Mouse (Mus musculus) inflammation-experienced regulatory T-cells, adult 16 weeks (primary cell): ENCODE data around the gene Kdm7a. TPM values are rescaled to one million over a fixed set of nuclear protein-coding genes. Genes with fewer than 3 reads are reported as not detected.

ENCODE experiments used
- polyA plus RNA-seq: library from polyadenylated mRNA; unstranded; fragments of 100-300 nt; shearing (Covaris generic); gene quantifications from one replicate; pipeline ENCODE4 v1.2.1, GENCODE M21; 2017

Gene Kdm7a
- 12.4 TPM for polyA plus RNA-seq

DNA sequence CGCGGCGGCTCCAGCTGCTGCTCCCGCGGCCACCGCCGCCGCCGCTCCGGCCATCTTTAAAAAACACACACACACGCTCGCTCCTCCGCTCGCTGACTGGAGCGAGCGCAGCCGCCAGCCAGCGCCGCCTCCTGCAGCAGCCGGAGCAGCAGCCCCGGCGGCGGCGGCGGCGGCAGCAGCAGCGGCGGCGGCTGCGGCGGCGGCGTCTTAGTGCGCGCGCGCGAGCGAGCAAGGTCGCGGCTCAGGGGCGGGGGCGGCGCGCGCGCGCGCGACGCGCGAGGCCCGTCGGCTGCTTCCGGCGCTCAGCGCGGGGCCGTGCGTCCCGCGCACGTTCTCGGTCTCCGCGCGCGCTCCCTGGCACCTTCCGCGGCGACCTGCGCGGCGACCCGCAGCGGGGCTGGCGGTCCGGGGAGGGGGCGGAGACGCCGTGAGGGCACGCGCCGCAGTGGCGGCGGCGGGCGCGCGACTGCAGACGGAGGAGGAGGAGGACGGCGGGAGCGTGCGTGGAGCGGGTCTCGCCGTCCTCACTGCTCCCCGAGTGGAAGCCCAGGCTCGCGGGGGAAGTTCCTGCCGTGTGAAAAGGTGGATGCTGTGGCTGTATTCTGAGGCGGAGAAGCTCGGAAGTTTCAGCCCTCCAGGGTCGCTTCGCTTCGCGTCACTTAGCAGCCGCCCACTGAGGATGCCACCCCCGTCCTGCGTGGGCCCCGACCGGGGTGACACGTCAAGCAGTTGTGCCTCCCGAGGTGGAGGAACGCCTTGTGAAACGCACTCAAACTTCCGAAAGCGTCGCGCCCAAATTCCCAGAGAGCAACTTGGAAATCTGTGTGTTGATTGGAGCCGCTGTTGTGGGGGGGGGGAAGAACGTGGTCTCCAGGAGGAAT lies at the start of gene Kdm7a:
TSS of gene Kdm7a (minus strand) at position 209 of the 881 bp plus-strand sequence.

DNA sequence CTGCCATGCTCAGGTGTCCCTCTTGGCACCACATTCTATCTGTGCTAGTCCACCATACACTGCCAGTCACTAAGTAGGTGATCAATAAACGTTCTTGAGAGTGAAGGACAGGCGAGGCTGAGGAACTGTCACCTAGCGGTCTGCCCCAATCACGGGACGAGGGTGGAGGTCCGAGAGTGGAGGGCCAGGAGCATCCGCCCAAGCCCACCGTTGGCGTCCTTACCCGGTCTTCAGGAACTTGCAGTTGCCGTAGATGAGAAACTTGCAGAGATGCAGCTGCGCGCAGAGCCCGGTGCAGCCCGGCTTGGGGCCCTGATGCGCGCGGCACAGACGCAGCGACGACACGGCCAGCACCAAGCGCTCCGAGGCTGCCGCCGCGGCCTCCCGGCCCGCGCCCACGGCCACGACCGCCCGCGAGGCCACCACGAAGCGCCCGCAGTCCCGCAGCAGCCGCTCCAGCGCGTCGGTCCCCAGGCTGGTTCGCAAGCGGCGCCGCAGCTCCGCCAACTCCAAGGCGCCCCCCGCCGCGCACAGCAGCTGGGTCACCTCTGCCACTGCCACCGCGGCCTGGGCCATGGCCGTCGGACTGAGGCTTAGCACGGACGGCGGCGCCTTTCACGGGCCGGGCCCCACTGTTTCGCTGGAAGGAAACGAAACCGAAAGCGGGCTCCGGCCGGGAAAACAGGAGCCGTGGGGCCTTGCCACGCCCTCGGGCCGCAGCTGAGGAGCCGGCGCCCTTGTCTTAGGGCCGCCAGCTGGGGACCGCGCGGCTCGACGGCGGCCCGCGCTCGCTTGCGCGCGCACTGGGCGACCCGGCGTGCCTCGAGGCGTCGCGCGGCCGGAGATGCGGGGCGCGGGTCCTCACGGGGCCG lies 88.8 kb downstream of the Kdm7a start, which contains the start of gene Parp12:
TSS of gene Parp12 (minus strand) at position 766 of the 872 bp plus-strand sequence.

Other genes starting within 250 kb of the Kdm7a start
- 1.9 TPM for gene Parp12, start 88.4 kb downstream of the Kdm7a start, polyA plus RNA-seq
- gene Slc37a3, start 170.9 kb upstream of the Kdm7a start, polyA plus RNA-seq = 53.7 TPM
- gene Rab19, start 174.4 kb upstream of the Kdm7a start, polyA plus RNA-seq = 56.6 TPM
- gene Mkrn1, start 213.7 kb upstream of the Kdm7a start, polyA plus RNA-seq = 200 TPM